Mouse (Mus musculus): ENCODE results near the gene Wnt3.

- TF ChIP-seq CTCF (conservative IDR thresholded peaks at IDR 0.05; ENCODE audit: insufficient read depth, insufficient read length, low read depth, low read length), result no peak
- no peak for TF ChIP-seq POLR2A (IDR thresholded peaks at IDR 0.05; ENCODE audit: low read depth, low read length)
Measured at GRCm38 (mm10) chr11:103733961-103734360, 40.0 kb upstream of the Wnt3 start.
